Mouse (Mus musculus): Measurements from ENCODE around the gene Thbd. TPM values are rescaled to one million over a fixed set of nuclear protein-coding genes. Genes with fewer than 3 reads are reported as not detected.

The Thbd gene
- polyA plus RNA-seq, 1 experiment from 2014 or later: 33.7 TPM

Other genes starting within 250 kb of the Thbd start
- gene Sstr4, start 12.8 kb downstream of the Thbd start, polyA plus RNA-seq (2015; fragmentation: Nextera tagmentation; extraction: Ambion mirVana): 2.7 and 3.3 TPM in 2 replicates
- 11.6 and 11.7 TPM in 2 replicates for gene Cd93, start 35.4 kb upstream of the Thbd start, polyA plus RNA-seq (2015; fragmentation: Nextera tagmentation; extraction: Ambion mirVana)

All from stomach, embryonic 16.5 days (tissue).